Mouse (Mus musculus) liver, embryonic 14.5 days (tissue): ENCODE results near the gene Usp5. TPM values are rescaled to one million over a fixed set of nuclear protein-coding genes. Genes with fewer than 3 reads are reported as not detected.

ENCODE experiments used
- ATAC-seq: fragments of 200-750 bp; cut with Nextera tagmentation; 2 replicates; pipeline ENCODE4 v1.8.0; 2017; ENCODE audit warnings: moderate number of reproducible peaks, mild to moderate bottlenecking, moderate library complexity; ENCODE audit not compliant: insufficient read depth
- DNase-seq, 3 experiments: peaks; one replicate each; pipeline ENCODE4 v3.0.0-alpha.2; 2012 to 2013; ENCODE audit warnings: low read depth in 3 of 3, low spot score in 3 of 3
- H3K27ac ChIP-seq: fragments of 300-500 bp; sonication (generic); 2 replicates; pipeline ENCODE4 v1.5.1; 2014; ENCODE audit warnings: moderate library complexity, mild to moderate bottlenecking, control low read depth, inconsistent platforms
- H3K27me3 ChIP-seq: fragments of 300-500 bp; sonication (generic); 2 replicates; pipeline ENCODE4 v1.6.1; 2014; ENCODE audit warnings: mild to moderate bottlenecking, low read length, moderate library complexity; ENCODE audit not compliant: control insufficient read depth, insufficient read depth
- H3K36me3 ChIP-seq: fragments of 300-500 bp; sonication (generic); replicated peaks from 2 replicates; pipeline ENCODE4 v1.6.1; 2014; ENCODE audit warnings: low read depth; ENCODE audit not compliant: control insufficient read depth, insufficient read depth
- H3K4me1 ChIP-seq, 2 experiments: fragments of 200-500 bp in 1 of 2; fragments of 300-500 bp in 1 of 2; sonication (generic) in 1 of 2; replicated peaks; 2 replicates each; pipeline ENCODE4 v1.6.1; 2012 to 2014; ENCODE audit warnings: antibody characterized with exemption in 1 of 2, inconsistent platforms in 1 of 2, low read length in 1 of 2; ENCODE audit not compliant: control insufficient read depth in 2 of 2, insufficient read depth in 2 of 2
- H3K4me2 ChIP-seq: fragments of 300-500 bp; sonication (generic); 2 replicates; pipeline ENCODE4 v1.6.1; 2014; ENCODE audit warnings: low read depth, mild to moderate bottlenecking, control low read depth, moderate library complexity
- H3K4me3 ChIP-seq, 2 experiments: fragments of 200-500 bp in 1 of 2; fragments of 300-500 bp in 1 of 2; sonication (generic) in 1 of 2; 2 replicates each; pipeline ENCODE4 v1.5.1; 2012 to 2014; ENCODE audit warnings: low read depth in 2 of 2, low read length in 2 of 2, mild to moderate bottlenecking in 2 of 2, control low read depth in 1 of 2, inconsistent platforms in 1 of 2, moderate library complexity in 1 of 2; ENCODE audit not compliant: insufficient read depth in 1 of 2
- H3K9ac ChIP-seq: fragments of 300-500 bp; sonication (generic); replicated peaks from 2 replicates; pipeline ENCODE4 v1.6.1; 2014; ENCODE audit warnings: mild to moderate bottlenecking, control low read depth, moderate library complexity
- H3K9me3 ChIP-seq: fragments of 300-500 bp; sonication (generic); 2 replicates; pipeline ENCODE4 v1.6.1; 2016; ENCODE audit warnings: low read length, mixed read lengths; ENCODE audit not compliant: control insufficient read depth
- CTCF ChIP-seq: IDR thresholded peaks from 2 replicates; pipeline ENCODE4 v1.5.1; 2016; ENCODE audit warnings: antibody characterized with exemption, low read depth, control low read depth
- EP300 ChIP-seq: IDR thresholded peaks from 2 replicates; pipeline ENCODE4 v1.6.1; 2016; ENCODE audit warnings: antibody characterized with exemption, low read depth
- WGBS: fragments of 180-500 bp; shearing (Covaris S2); extraction: QIAGEN DNeasy Blood & Tissue Kit; methylation state at CpG from one replicate; pipeline ENCODE4 v1.1.7; 2014; ENCODE audit not compliant: insufficient replicate concordance; 5-methylcytosine and 5-hydroxymethylcytosine counted together
- polyA plus RNA-seq, 2 experiments: library from polyadenylated mRNA; depleted of rRNA in 1 of 2; stranded (reverse) in 1 of 2; unstranded in 1 of 2; fragments of >200 nt; fragmentation: Nextera tagmentation in 1 of 2; extraction: Ambion mirVana in 1 of 2; gene quantifications; 2 replicates each; pipeline versions ENCODE4 v1.2.1 to v1.2.3; 2012 to 2014

Gene Usp5
- polyA plus RNA-seq, 2 experiments = 27.6 to 38.0 TPM

GRCm38 (mm10) chr6:124820891-124821290, 8.4 kb downstream of the Usp5 start:
- Histone ChIP-seq H3K9ac (no peak overlapping the region), H3K9me3 (no peaks in the 10 kb centered on the region), H3K36me3 (peaks cover 50% of the 10 kb centered on the region), H3K4me1 (no peaks in the 10 kb centered on the region), H3K4me2 (no peak overlapping the region), H3K27me3 (no peaks in the 10 kb centered on the region), H3K4me3 (no peak overlapping the region), H3K27ac (no peak overlapping the region)
- ATAC-seq (no peak), DNase-seq (no peak)
- 82% methylated on average over 5 of the region's 5 CpGs for WGBS
- TF ChIP-seq CTCF = no peak

- no peak overlapping the region for H3K4me2 ChIP-seq
- peaks cover 5% of the 10 kb centered on the region in 2 experiments for H3K4me1 ChIP-seq
- H3K27me3 ChIP-seq = no peaks in the 10 kb centered on the region
- no peak overlapping the region for H3K9ac ChIP-seq
- peaks cover 32% of the 10 kb centered on the region for H3K36me3 ChIP-seq
- no peaks in the 10 kb centered on the region for H3K9me3 ChIP-seq
- no peak overlapping the region for H3K27ac ChIP-seq
- ATAC-seq (no peak), DNase-seq (no peak)
- no peak overlapping the region for H3K4me3 ChIP-seq
- TF ChIP-seq CTCF (no peak), EP300 (no peak)
- 58% methylated on average over 8 of the region's 8 CpGs for WGBS
Observed at GRCm38 (mm10) chr6:124817971-124818370, 11.3 kb downstream of the Usp5 start.

- Histone ChIP-seq H3K27me3 (no peaks in the 10 kb centered on the region), H3K9ac (no peak overlapping the region), H3K36me3 (peaks cover 34% of the 10 kb centered on the region), H3K4me2 (no peak overlapping the region), H3K9me3 (no peaks in the 10 kb centered on the region), H3K4me1 (peaks cover 8 to 9% of the 10 kb centered on the region in 2 experiments), H3K27ac (no peak overlapping the region), H3K4me3 (no peak overlapping the region)
- TF ChIP-seq CTCF = no peak
- no peak for TF ChIP-seq EP300
- WGBS = 89% methylated on average over 8 of the region's 8 CpGs
- no peak for ATAC-seq
- DNase-seq = no peak
Observed at GRCm38 (mm10) chr6:124817563-124817962, 11.7 kb downstream of the Usp5 start.

- 86% methylated on average over 11 of the region's 11 CpGs for whole genome bisulfite sequencing
- Histone ChIP-seq H3K9ac (no peak overlapping the region), H3K9me3 (no peaks in the 10 kb centered on the region), H3K27me3 (no peaks in the 10 kb centered on the region), H3K4me2 (no peak overlapping the region), H3K36me3 (peaks cover 38% of the 10 kb centered on the region), H3K4me3 (no peak overlapping the region), H3K4me1 (peaks cover 11 to 12% of the 10 kb centered on the region in 2 experiments), H3K27ac (no peak overlapping the region)
- ATAC-seq (no peak), DNase-seq (no peak)
- TF ChIP-seq CTCF (no peak), EP300 (no peak)
Observed at GRCm38 (mm10) chr6:124817125-124817524, 12.2 kb downstream of the Usp5 start.

GRCm38 (mm10) chr6:124816611-124817010, 12.7 kb downstream of the Usp5 start:
- H3K36me3 ChIP-seq = peaks cover 38% of the 10 kb centered on the region

More at GRCm38 (mm10) chr6:124816611-124817010, 12.7 kb downstream of the Usp5 start:
- H3K9me3 ChIP-seq = no peaks in the 10 kb centered on the region
- DNase-seq (no peak), ATAC-seq (no peak)
- no peak overlapping the region for H3K27ac ChIP-seq
- H3K4me2 ChIP-seq = no peak overlapping the region
- WGBS = 85% methylated on average over 4 of the region's 4 CpGs
- no peak overlapping the region for H3K9ac ChIP-seq
- no peak overlapping the region for H3K4me3 ChIP-seq
- TF ChIP-seq EP300 = no peak
- TF ChIP-seq CTCF = no peak
- peaks cover 11 to 16% of the 10 kb centered on the region in 2 experiments for H3K4me1 ChIP-seq
- no peaks in the 10 kb centered on the region for H3K27me3 ChIP-seq
